Mouse (Mus musculus) skeletal muscle tissue, adult 2 months (tissue): Measurements from ENCODE around the gene Epm2aip1.

Experiments
- DNase-seq: peaks from one replicate; pipeline ENCODE4 v3.0.0-alpha.2; 2012; ENCODE audit warnings: low read depth, low spot score

The Epm2aip1 gene

GRCm38 (mm10) chr9:111271434-111272160, at the start of gene Epm2aip1, which contains the start of gene Mlh1:
TSS of gene Epm2aip1 (plus strand) at chr9:111271929.
TSS of gene Mlh1 (minus strand) at chr9:111271791.
- peak; percentile 100 for DNase-seq

- DNase-seq = no peak
Measured at GRCm38 (mm10) chr9:111223406-111223805, 48.3 kb upstream of the Epm2aip1 start.

GRCm38 (mm10) chr9:111228446-111228845, 43.3 kb upstream of the Epm2aip1 start:
- DNase-seq = no peak

- no peak for DNase-seq
Measured at GRCm38 (mm10) chr9:111234701-111235100, 37.0 kb upstream of the Epm2aip1 start.

- DNase-seq = no peak
Measured at GRCm38 (mm10) chr9:111237726-111238125, 34.0 kb upstream of the Epm2aip1 start.

GRCm38 (mm10) chr9:111239821-111240220, 31.9 kb upstream of the Epm2aip1 start:
- DNase-seq = no peak

GRCm38 (mm10) chr9:111243384-111243783, 28.3 kb upstream of the Epm2aip1 start:
- no peak for DNase-seq

GRCm38 (mm10) chr9:111245546-111245945, 26.2 kb upstream of the Epm2aip1 start:
- DNase-seq = no peak

GRCm38 (mm10) chr9:111247682-111248246, 24.0 kb upstream of the Epm2aip1 start:
- no peak for DNase-seq

GRCm38 (mm10) chr9:111252161-111252869, 19.4 kb upstream of the Epm2aip1 start:
- DNase-seq = no peak

- peak; percentile 20 for DNase-seq
Measured at GRCm38 (mm10) chr9:111260360-111260985, 11.3 kb upstream of the Epm2aip1 start.

- no peak for DNase-seq
Measured at GRCm38 (mm10) chr9:111261356-111261755, 10.4 kb upstream of the Epm2aip1 start.

- no peak for DNase-seq
Measured at GRCm38 (mm10) chr9:111267998-111268397, 3.7 kb upstream of the Epm2aip1 start.

GRCm38 (mm10) chr9:111270606-111271005, 1.1 kb upstream of the Epm2aip1 start:
- no peak for DNase-seq

- no peak for DNase-seq
Measured at GRCm38 (mm10) chr9:111271056-111271433, 684 bp upstream of the Epm2aip1 start.

- DNase-seq = peak; percentile 39
Measured at GRCm38 (mm10) chr9:111272356-111272755, 627 bp downstream of the Epm2aip1 start.

GRCm38 (mm10) chr9:111272996-111273785, 1.5 kb downstream of the Epm2aip1 start:
- no peak for DNase-seq

- no peak for DNase-seq
Measured at GRCm38 (mm10) chr9:111273958-111274357, 2.2 kb downstream of the Epm2aip1 start.

GRCm38 (mm10) chr9:111275156-111275555, 3.4 kb downstream of the Epm2aip1 start:
- DNase-seq = no peak

GRCm38 (mm10) chr9:111285061-111285460, 13.3 kb downstream of the Epm2aip1 start:
- no peak for DNase-seq

GRCm38 (mm10) chr9:111285676-111286075, 13.9 kb downstream of the Epm2aip1 start:
- DNase-seq = no peak
